Mouse (Mus musculus) intestine, postnatal 0 days (tissue): Measurements from ENCODE around the gene Olfr164. TPM values are rescaled to one million over a fixed set of nuclear protein-coding genes. Genes with fewer than 3 reads are reported as not detected.

ENCODE experiments used
- ATAC-seq: fragments of 200-750 bp; cut with Nextera tagmentation; 2 replicates; pipeline ENCODE4 v1.8.0; 2017; ENCODE audit warnings: mild to moderate bottlenecking, moderate TSS enrichment, moderate library complexity
- H3K27ac ChIP-seq: fragments of 300-500 bp; sonication (generic); 2 replicates; pipeline ENCODE4 v1.5.1; 2014; ENCODE audit warnings: mild to moderate bottlenecking, low read depth, low read length, moderate library complexity
- H3K27me3 ChIP-seq: fragments of 300-500 bp; sonication (generic); replicated peaks from 2 replicates; pipeline ENCODE4 v1.6.1; 2014; ENCODE audit warnings: low read length, mixed read lengths; ENCODE audit not compliant: control insufficient read depth, insufficient read depth
- H3K36me3 ChIP-seq: fragments of 300-500 bp; sonication (generic); 2 replicates; pipeline ENCODE4 v1.6.1; 2014; ENCODE audit warnings: mild to moderate bottlenecking, moderate library complexity; ENCODE audit not compliant: control insufficient read depth, insufficient read depth
- H3K4me1 ChIP-seq: fragments of 300-500 bp; sonication (generic); replicated peaks from 2 replicates; pipeline ENCODE4 v1.6.1; 2014; ENCODE audit warnings: antibody characterized with exemption, low read length, mixed read lengths; ENCODE audit not compliant: control insufficient read depth, insufficient read depth
- H3K4me2 ChIP-seq: fragments of 300-500 bp; sonication (generic); replicated peaks from 2 replicates; pipeline ENCODE4 v1.6.1; 2014; ENCODE audit warnings: low read depth, mild to moderate bottlenecking, moderate library complexity
- H3K4me3 ChIP-seq: fragments of 300-500 bp; sonication (generic); 2 replicates; pipeline ENCODE4 v1.5.1; 2014; ENCODE audit warnings: low read depth, low read length
- H3K9ac ChIP-seq: fragments of 300-500 bp; sonication (generic); 2 replicates; pipeline ENCODE4 v1.6.1; 2014; ENCODE audit warnings: mild to moderate bottlenecking, low read depth, low read length
- H3K9me3 ChIP-seq: fragments of 300-500 bp; sonication (generic); 2 replicates; pipeline ENCODE4 v1.6.1; 2016; ENCODE audit warnings: mixed run types; ENCODE audit not compliant: control insufficient read depth
- CTCF ChIP-seq: sonication (generic); IDR thresholded peaks from 2 replicates; pipeline ENCODE4 v1.5.1; 2016; ENCODE audit warnings: low read depth, mild to moderate bottlenecking, control low read depth, antibody characterized with exemption, moderate library complexity
- WGBS: fragments of 180-500 bp; shearing (Covaris S2); extraction: QIAGEN DNeasy Blood & Tissue Kit; methylation state at CpG from one replicate; pipeline ENCODE4 v1.1.7; 2014; 5-methylcytosine and 5-hydroxymethylcytosine counted together
- microRNA-seq: library from miRNA; unstranded; fragments of <30 nt; microRNA quantifications from one replicate; pipeline ENCODE4, GENCODE M21; 2016
- polyA plus RNA-seq: library from polyadenylated mRNA; unstranded; fragments of >200 nt; fragmentation: Nextera tagmentation; extraction: Ambion mirVana; gene quantifications from 2 replicates; pipeline ENCODE4 v1.2.1, GENCODE M21; 2015

Gene Olfr164
- polyA plus RNA-seq, 1 experiment from 2014 or later: not detected

DNA sequence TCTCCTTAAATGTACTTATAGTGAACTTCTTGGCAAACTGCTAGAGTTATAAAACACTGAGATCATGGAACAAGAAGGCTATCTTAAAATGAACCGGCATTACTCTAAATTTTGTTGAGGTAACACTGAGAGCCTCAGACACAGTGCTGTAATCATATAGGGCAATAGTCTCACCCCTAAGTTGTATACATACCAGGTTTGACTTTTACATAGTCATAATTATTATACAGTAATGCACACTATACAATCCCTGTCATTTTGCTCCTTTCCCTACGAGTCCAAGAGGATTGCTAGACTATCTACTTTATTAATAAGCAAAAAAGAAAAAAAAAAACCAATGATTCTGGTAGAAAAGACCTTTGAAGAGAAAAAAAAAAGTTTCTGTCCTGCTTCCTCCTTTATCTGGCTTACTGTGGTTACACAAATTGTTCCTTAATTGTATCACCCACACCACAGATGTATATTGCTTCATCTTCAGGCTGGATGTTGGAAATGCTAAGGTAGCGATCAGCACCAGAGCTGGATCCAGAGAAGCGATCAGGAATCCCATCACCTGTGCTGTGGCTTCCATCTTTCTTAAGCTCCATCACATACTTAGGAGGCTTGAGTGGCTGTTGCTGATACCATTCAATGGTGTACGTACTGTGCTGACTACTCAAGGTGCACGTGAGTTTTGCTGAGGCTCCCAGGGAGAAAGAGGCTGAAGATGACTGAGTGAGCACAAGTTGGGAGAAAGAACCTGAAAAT is 72.9 kb downstream of the Olfr164 start:
- TF ChIP-seq CTCF: no peak
- no peaks in the 10 kb centered on the region for H3K9me3 ChIP-seq
- no peaks in the 10 kb centered on the region for H3K27me3 ChIP-seq
- H3K9ac ChIP-seq: no peak overlapping the region
- ATAC-seq: no peak
- no peak overlapping the region for H3K27ac ChIP-seq
- H3K4me2 ChIP-seq: no peak overlapping the region
- H3K36me3 ChIP-seq: no peaks in the 10 kb centered on the region
- 81% methylated on average over 6 of the region's 6 CpGs for WGBS
- H3K4me3 ChIP-seq: no peak overlapping the region
- no peaks in the 10 kb centered on the region for H3K4me1 ChIP-seq

DNA sequence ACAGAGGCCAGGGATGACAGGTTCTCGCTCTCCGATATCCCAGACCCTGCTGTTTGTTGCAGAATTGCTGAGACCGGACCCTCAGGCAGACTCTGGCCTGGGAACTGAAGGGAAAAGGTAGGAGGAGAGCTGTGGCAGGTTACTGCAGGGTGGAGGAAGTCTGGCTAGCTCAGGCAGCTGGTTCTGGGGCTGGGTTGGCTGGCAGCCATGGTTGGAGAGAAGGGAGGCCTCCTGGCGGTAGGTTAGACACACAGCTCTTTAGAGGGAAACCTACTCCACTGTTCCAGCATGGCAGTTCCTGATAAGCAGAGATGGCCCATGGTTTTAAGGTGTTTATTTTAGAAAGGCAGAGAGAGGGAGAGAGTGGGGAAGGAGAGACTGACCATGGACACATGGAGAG is 77.1 kb downstream of the Olfr164 start:
- ATAC-seq: no peak
- H3K27ac ChIP-seq: no peak overlapping the region
- H3K36me3 ChIP-seq: no peaks in the 10 kb centered on the region
- no peak overlapping the region for H3K9ac ChIP-seq
- no peaks in the 10 kb centered on the region for H3K27me3 ChIP-seq
- H3K4me1 ChIP-seq: no peaks in the 10 kb centered on the region
- TF ChIP-seq CTCF: no peak
- 76% methylated on average over 4 of the region's 4 CpGs for WGBS
- H3K9me3 ChIP-seq: no peaks in the 10 kb centered on the region
- no peak overlapping the region for H3K4me2 ChIP-seq
- H3K4me3 ChIP-seq: no peak overlapping the region

Small RNA genes within 50 kb of the gene (microRNA-seq; reads per million reads assigned to microRNA genes)
- gene Gm23612: not detected

Other genes with a start within 250 kb of the Olfr164 start
- 2.3 and 2.4 TPM in 2 replicates for gene Olfr165, start 109.1 kb upstream of the Olfr164 start, polyA plus RNA-seq
- not detected in 2 replicates for gene Olfr166, start 169.6 kb upstream of the Olfr164 start, polyA plus RNA-seq
- not detected in 2 replicates for gene Olfr167, start 208.2 kb upstream of the Olfr164 start, polyA plus RNA-seq
- not detected in 2 replicates for gene Olfr168, start 221.5 kb upstream of the Olfr164 start, polyA plus RNA-seq